Mouse (Mus musculus): ENCODE measurements around the gene Wdr12. TPM values are rescaled to one million over a fixed set of nuclear protein-coding genes. Genes with fewer than 3 reads are reported as not detected.

The Wdr12 gene
- total RNA-seq, 2 experiments from 2014 or later, result 12.3 to 15.5 TPM

Other genes with a start within 250 kb of the Wdr12 start
- 10 to 100 TPM; 12.1 to 13.1 TPM for gene Fam117b, start 185.6 kb downstream of the Wdr12 start, total RNA-seq (2021)
- 1 to 10 TPM; 1.0 to 1.4 TPM for gene Ica1l, start 55.5 kb downstream of the Wdr12 start, total RNA-seq (2021)
- 10 to 100 TPM; 10.5 to 10.6 TPM for gene Carf, start 398 bp downstream of the Wdr12 start, total RNA-seq (2021)
- gene Nbeal1, start 82.0 kb upstream of the Wdr12 start, total RNA-seq (2021), result 10 to 100 TPM; 39.4 to 43.8 TPM
- 10 to 100 TPM; 19.7 to 19.9 TPM for gene Cyp20a1, start 244.7 kb upstream of the Wdr12 start, total RNA-seq (2021)